Mouse (Mus musculus): ENCODE measurements around the gene Scel.

The Scel gene

DNA sequence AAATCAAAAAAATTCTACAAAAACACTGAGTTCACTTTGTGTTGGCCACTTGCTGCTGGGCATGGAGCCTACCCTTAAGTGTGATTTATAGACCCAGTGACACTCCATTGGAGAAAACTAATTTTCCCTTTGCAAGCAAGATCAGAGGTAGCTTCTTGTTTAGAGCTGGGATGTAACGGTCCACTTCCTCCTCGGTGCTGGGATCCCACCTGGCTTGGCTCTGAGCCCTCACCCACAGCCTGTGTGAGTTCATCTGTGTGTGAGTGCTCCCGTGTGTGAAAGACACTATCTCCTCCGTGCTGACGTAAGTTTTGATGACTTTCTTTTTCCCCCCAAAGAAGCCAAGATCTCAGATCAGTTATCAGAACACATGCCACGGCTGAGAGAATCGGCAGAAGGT lies 62.7 kb downstream of the Scel start:
- DNase-seq: no peak

DNA sequence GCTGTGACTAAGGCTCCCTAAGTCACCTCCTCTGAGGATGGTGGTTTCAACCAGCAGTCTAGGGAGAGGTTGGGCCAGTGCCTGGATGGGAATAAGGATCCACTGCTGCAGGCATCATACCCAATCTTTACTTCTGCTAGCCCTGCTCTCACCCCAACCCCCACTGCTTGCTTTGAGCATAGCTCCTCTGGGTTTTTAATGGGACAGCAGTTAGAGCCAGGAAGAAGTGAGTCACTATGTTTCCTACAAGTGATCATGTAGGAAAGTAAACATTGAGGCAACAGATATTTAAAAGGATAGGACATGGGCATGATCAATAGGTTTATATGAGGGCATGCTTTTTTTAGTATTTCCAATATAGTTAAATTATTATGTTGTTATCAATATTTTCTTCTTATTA lies 63.9 kb downstream of the Scel start:
- DNase-seq: no peak

DNA sequence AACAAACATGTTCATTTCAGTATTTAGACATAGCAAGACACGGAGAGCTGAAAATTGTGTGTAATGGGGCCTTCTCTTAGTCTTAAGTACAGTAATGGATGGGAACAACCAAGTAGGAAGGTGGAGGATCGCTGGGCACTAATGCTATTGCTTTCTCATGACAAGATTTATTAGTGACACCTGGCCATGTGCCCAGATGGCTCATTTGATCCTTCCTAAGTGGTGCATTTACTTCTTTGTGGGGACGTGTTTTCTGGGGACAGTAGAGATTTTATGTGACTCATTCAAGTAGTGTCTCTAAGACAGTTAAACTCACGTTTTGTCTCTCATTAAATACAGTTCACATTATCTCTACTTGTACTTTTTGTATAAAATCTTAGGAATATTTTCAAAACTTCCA lies 73.5 kb downstream of the Scel start:
- DNase-seq: no peak

DNA sequence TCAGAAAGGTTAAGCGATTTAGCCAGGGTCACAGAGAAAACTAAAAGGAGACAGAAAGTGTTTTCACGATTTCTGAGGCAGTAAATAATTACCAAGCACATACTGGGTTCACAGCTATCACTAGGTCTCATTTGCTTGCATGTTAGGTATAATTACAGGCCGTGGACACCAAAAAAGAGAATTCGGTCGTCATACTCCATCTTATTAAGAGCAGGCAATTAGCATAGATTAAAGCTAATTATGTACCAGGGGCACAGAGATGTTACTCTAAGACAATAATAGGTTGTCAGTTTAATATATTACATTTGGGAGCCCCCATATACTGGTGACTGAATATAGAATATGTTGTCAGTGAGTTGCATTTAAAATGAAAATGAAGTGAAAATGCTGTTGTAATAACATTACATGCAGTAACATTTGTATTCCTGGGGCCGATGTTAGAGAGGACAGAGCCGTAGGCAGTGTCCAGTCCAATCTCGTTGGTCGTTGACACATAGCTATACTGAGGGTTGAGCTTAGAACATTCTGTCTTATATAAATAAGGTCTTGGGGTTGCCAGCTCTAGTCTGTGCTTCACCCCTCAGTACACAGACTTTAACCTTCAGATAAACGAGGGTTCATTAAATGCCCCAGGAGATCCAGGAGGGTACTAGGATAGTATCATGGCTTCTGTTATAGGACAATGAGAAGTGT lies 74.2 kb downstream of the Scel start:
- DNase-seq: no peak

DNA sequence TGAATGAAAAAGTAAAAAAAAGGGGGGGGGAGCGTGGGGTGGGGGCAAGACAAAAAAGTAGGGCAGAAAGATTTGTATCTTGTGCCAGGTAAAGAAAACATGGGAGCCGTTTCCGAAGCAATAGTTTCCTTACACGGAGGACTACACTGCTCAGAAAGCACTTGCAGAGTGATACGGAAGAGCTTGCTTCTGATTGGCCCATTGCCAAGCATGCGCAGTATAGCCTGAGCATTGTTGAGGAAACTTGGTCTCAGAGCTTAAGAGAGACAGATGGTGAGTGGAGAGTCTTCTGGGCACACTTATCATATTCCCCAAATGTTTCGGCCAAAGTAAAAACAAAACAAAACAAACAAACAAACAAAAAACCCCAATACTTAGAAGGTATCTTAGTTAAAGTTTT lies 76.7 kb downstream of the Scel start:
- DNase-seq: no peak

DNA sequence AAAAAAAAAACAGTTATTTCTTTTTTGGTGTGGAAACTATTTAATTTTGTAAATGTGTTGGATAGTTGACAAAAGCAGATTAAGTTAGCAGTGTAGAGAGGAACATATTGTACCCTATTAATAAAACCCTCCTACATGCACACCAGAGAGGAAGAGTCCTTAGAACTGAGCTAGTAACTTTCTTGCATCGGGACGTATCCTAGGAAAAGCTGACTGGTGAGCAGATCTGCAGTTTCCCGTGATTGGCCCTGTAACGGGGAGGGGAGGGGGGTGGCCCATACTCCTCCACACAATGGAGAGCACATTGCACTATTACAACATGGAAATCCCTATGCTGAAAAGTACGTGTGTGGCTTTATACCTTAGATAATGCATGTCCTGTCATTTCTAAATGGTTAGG lies 82.7 kb downstream of the Scel start:
- no peak for DNase-seq

DNA sequence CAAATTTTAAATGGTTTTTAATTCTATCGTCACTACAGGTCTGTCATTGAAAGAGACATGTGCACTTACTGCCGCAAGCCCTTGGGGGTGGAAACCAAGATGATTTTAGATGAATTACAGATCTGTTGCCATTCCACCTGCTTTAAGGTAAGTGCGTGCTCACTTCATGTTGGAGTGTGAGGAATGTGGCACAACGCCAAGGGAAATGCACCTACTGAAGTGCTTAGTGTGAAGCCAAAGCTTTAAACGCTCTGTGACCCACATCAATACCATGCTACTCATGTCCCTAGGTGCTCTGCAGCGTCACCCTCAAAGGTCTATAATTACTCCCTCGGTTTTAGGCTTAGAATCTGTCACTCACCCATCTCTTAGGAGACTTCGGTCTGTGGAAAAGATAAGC lies 94.9 kb downstream of the Scel start:
- no peak for DNase-seq

DNA sequence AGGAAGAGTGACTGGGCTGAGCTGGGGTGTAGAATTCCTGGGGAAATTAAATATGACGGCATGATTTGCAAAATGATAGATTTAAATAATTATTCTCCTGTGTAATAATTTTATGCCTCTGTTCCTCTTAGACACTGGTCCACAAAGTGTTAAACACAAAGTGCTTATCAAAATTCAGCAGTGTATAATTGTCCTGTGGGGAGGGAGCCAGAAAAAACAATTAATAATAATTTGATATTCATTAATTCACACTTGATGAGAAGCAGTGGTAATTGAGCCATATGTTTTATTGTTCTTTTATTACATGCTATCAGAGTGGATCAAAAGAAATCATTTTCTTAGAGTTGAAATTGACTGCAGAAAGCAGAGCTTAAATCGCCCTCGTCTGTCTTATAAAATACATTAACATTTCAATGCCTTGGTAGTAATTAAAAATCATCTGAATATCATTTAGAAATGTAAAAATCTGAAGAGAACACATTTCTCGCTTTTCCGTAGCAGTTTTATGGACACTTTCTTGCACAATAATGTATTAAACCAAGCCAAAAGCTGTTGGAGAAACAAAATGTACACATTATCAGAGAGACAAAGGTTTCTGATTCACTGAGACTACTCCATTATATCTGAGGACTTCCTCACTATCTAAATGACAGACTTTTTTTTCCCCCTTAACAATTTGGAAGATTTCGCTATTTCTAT lies 100.6 kb downstream of the Scel start:
- no peak for DNase-seq

DNA sequence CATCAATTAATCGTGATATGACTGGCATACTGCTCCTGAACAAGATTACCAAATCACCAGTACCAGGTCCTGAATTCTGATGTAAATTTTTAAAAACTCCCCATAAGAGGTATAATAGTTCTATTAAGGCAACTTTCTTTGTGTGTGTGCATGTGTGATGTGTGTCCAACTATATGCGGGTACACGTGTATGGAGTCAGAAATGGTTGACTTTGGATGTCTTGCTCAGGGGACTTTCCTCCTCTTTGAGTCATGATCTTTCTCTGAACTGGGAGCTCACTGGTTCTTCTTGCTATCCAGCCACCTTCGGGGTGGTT lies 101.1 kb downstream of the Scel start:
- DNase-seq: no peak

DNA sequence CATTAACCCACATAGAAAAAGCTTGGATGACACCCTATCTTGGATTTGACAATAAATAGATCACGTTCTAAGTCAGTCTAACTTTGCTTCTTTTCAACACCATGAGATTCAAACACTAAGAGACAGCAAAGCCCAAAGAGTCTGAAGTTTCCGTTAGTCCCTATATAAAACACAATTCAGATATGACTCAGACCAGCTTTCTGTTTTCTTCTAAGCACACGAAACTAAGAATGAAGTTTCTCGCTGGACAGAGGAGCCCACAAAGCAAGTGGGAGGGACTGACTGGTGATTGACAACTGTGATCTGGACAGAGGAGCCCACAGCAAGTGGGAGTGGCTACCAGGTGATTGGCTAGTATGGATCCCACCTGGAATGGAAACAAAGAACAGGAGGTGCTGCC lies 106.6 kb downstream of the Scel start:
- DNase-seq: no peak

DNA sequence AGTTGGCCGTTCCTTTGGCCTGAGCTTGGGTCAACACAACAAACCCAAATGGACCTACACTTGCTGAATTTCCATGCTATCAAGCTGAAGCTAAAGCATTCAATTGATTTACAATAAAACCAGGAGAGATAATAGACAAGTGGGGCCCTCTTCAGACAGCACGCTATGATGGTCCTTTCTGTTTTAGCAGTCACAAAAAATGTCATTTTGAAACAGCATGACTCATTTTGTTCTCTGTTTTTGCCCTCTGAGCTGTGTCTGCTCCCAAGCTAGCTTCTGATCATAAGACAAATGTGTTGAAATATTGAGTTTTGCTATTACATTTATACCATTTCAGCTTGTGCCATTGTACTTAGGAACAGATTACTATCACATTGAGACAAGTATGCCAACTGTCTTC lies 108.1 kb downstream of the Scel start:
- DNase-seq: no peak

DNA sequence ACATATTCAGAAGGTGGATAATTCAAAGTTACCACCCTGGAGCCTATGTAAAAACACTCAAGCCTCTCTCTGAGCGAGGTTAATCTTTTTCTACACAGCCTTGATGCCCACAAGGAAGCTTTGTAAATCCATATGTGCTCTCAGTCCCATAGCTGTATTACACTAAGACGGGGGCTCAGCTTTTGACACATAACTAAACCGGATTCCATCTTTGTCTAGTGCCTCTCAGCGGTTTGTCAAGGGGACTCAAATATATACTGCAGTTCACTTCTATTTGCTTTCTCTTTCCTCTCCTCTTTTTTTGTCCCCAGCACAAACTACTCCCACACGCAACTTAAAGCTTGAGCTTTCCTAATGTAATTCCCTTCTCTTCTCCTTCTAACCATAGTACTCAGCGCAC lies 113.0 kb downstream of the Scel start:
- no peak for DNase-seq

DNA sequence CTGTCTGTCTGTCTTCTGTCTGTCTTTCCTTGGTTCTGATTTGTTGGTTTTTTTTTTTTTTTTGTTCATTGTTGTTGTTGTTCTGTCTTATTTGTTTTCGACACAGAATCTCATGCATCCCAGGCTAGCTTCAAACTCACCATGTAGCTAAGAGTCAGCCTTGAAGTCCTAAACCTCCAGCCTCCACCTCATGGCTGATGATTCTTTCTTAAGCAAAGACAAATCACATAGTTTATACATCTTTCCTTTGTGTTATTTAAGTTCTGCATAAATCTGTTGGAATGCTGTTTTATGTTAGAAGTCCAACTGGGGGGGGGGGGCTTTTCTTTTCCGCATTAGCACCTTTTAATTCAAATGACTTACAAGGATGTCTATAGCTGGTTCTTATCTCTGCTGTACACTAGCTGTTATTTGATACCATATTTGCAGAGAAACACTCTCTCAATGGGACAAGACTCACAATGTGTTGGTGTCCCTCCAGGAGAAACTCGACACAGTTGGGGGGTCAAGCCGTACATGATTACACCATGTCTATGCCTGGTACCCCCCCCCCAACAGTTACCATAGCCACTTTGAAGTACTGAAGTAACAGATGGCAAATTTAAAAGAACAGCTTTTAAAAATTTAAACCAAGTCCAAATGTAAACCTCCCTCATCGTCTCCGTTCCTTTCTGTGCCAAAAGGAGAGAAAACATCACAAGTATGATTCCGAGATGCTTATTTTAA lies 116.7 kb downstream of the Scel start:
- DNase-seq: no peak

DNA sequence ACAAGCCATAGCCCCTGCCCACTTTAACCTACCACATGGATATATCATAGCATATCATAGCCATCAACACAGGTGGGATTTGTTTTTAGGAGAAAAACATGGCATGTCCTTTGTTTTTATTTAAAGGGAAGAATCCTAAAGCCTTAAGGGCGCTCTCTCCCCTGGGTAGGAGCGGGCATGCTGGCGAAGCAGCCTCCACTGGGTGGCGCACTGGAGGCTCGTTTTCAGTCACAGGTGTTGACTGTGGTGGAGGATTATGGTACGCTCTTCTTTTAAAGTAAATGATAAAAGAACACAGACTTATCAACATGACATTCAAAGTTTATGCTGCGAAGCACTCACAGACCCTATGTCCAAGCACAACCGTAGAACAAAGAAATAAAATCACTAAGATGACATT lies 117.4 kb downstream of the Scel start:
- DNase-seq: no peak

DNA sequence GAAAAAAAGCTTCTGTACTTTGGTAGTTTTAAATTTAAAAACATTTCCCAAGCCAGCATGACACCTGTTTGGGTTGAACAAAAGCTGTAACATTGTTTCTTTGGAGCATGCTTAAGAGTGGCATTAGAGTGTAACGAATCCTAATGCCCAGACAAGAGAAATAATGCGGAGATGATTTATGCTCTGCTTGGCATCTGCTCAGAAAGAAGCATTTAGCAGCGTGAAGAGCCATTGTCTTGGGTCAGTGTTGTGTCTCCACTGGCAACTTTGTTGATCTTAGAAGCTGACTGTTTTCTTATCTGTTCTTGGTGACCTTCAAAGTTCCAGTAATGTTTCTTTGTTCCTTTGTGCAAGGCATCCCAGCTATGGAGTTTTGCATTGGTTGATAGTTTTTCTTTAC lies 130.8 kb downstream of the Scel start:
- no peak for DNase-seq

DNA sequence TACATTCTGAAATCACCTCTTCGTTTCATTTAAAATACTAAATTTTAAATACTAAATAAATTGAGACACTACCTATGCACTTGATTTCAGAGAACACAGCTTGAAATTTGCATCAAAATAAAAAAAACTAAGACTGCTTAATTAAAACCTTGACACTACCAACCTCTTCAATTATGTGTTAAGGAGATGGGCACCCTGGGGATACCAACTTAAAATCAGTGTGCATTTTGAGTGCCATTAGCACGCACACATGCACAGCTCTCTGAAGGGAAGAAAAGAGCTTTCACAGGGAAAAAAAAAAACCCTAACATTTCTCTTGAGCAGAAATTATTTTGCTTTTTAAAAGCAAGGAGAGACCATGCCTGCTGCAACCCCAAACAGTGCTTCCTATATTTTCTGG lies 134.8 kb downstream of the Scel start:
- DNase-seq: no peak

DNA sequence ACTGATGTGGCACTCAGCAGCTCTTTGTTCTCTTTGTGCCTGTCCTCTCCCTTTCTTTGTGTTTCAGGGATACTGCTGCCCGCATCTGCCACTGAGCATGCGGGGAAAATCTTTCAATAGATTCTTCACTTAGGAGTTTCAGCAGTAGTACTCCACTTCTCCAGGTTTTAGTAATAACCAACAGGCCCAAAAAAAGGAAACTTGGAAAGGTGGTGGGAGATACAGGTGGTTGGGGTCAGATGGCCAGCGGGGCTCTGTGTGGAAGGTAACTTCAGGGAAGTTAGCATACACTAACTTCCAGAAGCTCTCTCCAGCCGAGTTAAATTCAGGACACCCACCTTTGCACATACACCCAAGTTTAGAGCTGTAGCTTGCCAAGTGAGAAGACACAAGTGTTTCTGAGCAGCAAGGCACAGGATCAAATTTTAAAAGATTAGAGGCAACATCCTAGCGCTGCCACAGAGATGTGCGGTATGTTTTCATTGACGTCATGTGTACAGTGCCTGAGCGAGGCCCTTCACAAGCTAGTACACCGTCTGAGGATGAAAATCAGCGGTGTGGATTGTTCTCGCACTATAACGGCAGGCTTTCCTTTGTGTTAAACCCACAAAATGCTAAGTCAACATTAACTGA lies 135.6 kb downstream of the Scel start:
- peak; percentile 15 for DNase-seq

DNA sequence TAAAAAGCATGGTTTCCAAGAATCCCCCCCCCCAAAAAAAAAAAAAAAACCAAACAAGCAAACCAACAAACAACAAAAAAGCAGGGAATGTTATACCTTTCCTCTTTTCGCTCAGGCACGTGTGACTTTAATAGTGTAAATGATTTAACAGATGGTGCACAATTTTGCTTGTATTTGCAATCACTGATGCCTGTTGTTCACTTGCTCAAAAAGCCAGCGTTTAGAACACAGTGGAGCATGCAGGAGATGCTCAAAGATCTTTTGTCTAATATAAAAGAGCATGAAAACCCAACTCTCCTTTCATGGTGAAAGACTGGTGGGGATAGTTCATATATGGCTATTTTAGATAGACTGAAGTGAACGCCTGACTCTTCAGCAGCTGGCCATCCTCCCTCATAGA lies 136.2 kb downstream of the Scel start:
- DNase-seq: no peak

DNA sequence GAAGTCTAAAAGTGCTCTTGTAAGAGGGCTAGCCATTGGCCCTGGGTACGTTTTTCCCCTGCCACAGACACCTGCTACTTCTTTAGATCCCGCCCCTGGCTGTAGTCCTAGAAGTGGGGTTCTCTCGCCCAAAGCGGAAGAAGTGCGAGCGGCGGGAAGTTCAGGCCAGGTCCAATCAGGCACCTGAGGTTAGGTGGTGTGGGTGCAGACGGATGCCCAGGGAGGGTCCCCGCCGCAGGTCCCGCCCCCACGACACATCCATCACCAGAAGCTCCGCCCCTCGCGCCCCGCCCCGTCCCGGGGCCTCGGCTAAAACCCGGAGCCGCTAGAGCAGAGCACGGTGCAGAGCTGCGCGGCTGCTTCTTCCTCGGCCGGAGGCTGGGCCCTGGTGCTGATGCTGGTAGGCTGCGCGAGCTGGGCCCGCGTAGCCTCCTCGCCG lies 136.8 kb downstream of the Scel start, which contains the start of gene Slain1:
Gene Slain1, plus strand, starts transcription at position 333 of the 439 bp plus-strand sequence.
- peak; percentile 86 for DNase-seq

DNA sequence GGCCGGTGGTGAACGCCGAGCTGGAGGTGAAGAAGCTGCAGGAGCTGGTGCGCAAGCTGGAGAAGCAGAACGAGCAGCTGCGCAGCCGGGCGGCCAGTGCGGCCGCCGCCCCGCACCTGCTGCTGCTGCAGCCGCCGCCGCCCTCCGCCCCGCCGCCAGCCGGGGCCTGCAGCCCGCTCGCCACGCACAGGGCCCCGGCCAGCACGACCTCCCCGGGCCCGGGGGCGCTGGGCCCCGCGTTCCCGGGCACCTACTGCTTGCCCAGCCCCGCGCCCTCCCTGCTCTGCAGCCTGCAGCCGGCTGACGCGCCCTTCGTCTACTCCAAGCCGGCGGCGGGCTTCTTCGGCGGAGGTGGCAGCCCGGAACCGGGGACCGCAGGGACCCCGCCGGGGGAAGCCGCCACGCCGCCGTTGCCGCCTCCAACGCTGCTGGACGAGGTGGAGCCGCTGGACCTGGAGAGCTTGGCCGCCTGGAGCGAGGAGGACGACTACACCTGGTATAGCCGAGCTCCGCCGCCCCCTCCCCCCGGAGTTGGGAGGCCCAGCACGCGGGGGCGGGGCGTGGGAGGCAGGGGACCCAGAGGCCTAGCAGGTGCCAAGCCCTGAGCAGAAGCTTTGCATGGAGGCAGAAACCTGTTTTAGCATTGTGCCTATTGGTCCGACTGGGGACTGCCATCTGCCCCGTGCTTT lies 137.4 kb downstream of the Scel start:
- peak; percentile 70 for DNase-seq

DNA sequence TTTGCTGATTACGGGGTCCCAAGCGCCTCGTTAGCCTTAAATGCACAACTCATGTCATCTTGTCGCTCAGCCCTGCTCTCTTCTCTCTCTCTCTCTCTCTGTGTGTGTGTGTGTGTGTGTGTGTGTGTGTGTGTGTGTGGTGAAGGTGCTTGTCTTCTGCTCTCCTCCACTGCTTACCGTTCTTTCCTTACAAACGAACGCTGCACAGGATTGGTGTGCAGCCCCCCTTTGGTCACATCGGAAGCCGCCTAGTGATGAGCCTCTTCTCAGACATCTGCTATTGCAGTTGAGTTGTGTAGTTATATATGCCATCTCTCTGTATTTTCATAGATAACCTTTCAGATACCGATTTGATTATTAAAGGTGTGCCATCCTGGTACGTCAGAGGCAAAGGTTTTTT lies 138.0 kb downstream of the Scel start:
- DNase-seq: no peak

DNA sequence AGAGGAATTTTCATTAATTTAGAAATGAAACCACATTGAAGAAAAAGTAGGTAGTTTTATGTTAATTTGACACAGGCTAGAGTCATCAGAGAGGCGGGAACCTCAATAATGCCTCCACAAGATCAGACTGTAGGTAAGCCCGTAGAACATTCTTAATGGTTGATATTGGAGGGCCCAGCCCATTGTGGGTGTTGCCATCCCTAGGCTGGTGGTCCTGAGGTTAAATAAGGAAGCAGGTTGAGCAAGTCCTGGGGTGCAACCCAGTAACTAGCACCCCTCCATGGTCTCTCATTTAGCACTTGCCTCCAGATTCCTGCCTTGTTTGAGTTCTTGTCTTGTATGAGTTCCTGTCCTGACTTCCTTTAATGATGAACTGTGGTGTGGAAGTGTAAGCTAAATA lies 138.4 kb downstream of the Scel start:
- DNase-seq: no peak

DNA sequence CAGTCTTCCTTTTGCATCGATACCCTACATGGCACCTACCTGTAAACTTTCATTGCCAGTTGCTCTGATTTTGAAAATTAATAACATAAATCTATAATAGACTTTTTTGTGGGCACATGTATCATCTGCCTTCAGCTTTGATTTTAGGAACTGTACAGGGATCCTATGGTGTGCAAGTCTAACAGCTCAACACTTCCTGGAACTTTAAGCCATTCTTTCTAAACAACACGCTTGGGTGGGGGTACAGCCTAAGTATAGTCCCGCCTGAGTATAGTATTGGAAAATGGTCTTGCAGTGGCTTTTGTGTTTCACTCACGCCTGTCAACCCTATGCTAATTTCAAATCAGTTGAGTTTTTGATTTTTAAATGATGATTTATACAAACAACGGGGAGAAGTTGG lies 139.4 kb downstream of the Scel start:
- no peak for DNase-seq
